Mouse (Mus musculus) gonadal fat pad, adult 2 months (tissue): Measurements from ENCODE around the gene Arfgef3. TPM values are rescaled to one million over a fixed set of nuclear protein-coding genes. Genes with fewer than 3 reads are reported as not detected.
"Not testable (repeated sequence)": the region's sequence is repeated elsewhere in the genome, so short reads cannot be mapped to it uniquely, and the experiment has no call there.

Experiments used
- DNase-seq: peaks from one replicate; pipeline ENCODE4 v3.0.0-alpha.2; 2012; ENCODE audit warnings: low read depth
- polyA plus RNA-seq: library from polyadenylated mRNA; depleted of rRNA; stranded (reverse); fragments of >200 nt; gene quantifications from 2 replicates; pipeline ENCODE4 v1.2.3, GENCODE M21; 2012; rRNA removed

Arfgef3 gene
- polyA plus RNA-seq, 1 experiment, result 3.7 TPM

- DNase-seq, result no peak
These were observed 154.3 kb downstream of the Arfgef3 start for GRCm38 (mm10) chr10:18589455-18589854.

DNA sequence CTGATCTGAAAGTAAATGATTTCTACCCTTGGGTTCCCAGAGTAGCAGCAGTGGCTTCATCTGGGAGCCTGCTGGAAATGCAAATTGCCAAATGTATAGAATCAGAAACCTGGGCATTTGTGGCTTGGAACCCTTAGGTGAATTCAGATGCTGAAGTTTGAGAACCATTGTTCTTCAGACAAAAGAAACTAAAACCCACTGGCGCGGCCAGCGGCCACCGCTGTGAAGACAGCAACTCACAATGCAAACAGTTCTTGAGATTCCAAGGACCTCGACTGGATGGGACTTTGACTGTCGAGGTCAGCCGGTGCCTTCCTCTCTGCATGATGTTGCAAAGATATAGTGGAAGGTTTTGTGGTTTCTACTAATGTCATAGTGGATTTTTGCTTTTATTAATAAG is 159.6 kb downstream of the Arfgef3 start:
- no peak for DNase-seq

DNA sequence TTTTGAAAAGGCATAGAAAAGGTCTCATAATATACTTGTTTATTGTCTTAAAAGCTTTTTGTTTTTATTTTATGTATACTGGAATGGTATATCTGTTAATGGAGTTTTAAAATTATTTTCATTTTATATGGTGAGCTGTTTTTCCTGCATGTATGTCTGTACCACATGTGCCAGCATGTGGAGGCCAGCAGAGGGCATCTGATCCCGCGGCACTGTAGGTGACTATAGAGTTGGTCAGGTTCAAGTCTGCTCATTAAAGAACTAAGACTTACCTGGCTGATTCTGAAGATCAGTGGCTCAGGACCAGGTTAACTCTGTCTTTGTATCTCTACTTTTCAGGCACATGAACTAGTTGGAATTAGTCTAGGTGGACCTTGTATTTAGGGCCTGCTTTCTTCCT is 171.2 kb downstream of the Arfgef3 start:
- DNase-seq, result no peak

GRCm38 (mm10) chr10:18562940-18563339 is 180.8 kb downstream of the Arfgef3 start:
- no peak for DNase-seq

DNA sequence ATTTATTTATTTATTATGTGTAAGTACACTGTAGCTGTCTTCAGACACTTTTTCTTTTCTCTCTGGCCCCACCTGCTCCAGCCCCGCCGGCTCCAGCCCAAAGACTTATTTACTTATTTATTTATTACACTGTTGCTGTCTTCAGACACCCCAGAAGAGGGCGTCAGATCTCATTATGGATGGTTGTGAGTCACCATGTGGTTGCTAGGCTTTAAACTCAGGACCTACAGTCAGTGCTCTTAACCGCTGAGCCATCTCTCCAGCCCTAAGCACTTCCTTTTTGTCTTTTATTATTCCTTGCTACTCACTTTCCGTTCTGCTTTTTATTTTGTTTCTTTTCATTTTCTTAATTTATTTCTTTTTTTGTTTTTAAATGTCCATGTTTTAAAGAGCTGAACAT is 182.3 kb downstream of the Arfgef3 start:
- no peak for DNase-seq

DNA sequence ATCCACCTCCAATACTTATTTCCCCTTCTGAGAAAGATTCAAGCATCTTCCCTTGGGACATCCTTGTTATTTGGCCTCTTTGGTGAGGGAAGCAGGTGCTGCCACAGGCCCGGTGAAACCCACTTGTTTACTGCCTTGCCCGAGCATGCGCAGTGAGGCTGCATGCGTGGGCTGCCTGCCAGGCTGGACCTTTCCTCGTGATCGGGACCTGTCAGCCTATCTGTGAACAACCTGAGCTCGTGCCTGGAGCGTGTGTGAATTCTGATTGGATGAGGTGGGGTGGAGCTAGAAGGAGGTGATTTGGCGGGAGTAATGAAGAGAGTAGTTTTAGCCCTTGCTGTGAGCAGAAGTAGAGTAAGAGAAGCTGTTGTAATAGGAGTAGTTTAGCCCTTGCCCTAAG is 184.7 kb downstream of the Arfgef3 start:
- DNase-seq, result not testable (repeated sequence)

- DNase-seq, result no peak
These were observed 194.2 kb downstream of the Arfgef3 start for GRCm38 (mm10) chr10:18549321-18550216.

- DNase-seq, result no peak
These were observed 196.4 kb downstream of the Arfgef3 start for GRCm38 (mm10) chr10:18547381-18547780.

GRCm38 (mm10) chr10:18545813-18546235 is 197.9 kb downstream of the Arfgef3 start, which contains the start of gene Hebp2:
Gene Hebp2, minus strand, starts transcription at chr10:18546076.
- DNase-seq, result no peak

- DNase-seq, result no peak
These were observed 198.4 kb downstream of the Arfgef3 start for GRCm38 (mm10) chr10:18545309-18545708.

DNA sequence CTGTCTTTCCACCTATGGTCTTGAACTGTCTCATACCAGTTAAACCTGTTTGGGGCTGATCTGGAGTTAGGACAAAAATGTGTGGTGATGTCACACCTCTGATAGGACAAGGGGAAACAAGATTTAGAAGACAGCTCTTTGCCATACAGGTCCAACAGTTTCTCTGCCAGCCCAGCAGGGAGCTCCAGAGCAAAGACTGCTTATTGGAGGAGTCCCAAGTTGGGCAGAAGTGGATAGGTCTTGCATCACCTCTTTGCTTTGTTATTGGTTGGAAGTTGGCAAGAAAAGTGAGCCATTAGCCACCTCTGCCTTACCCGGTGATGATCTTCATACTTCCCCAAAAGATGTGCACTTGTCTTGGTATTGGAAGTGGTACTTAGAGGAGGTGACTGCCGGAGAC is 206.9 kb downstream of the Arfgef3 start:
- no peak for DNase-seq

- DNase-seq, result no peak
These were observed 211.5 kb downstream of the Arfgef3 start for GRCm38 (mm10) chr10:18532293-18532692.

Other genes starting within 250 kb of the Arfgef3 start
- 11.8 and 17.5 TPM in 2 replicates for gene Hebp2, start 197.9 kb downstream of the Arfgef3 start, polyA plus RNA-seq
- not detected in 2 replicates for gene Gm4922, start 42.8 kb upstream of the Arfgef3 start, polyA plus RNA-seq
- gene Perp, start 101.1 kb upstream of the Arfgef3 start, polyA plus RNA-seq, result 70.5 and 83.5 TPM in 2 replicates